ENCODE assay signal across 15 mouse cellular contexts in the genomic region with DNA sequence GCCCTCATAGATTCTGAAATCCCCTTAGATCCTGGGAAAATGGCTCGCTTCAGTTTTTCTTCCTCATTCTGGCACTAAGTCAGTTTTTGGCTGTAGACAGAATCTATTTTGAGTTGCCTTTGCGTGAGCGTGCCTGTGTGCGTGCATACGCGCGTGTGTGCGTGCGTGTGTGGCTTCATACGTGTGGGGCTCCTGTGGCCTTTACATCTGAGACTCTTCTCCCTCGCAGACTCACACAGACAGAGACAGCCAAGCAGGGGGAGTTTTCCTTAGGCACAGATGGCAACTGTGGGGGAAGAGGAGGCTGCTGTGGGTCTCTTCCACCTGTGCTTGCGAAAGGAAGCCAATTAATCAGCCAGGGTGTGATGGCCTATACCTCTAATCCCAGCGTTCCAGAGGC. TPM values are rescaled to one million over a fixed set of nuclear protein-coding genes. Genes with fewer than 3 reads are reported as not detected.
DNase-seq lines count a peak whose midpoint lies in the region; ATAC-seq and TF ChIP-seq lines count a peak whose summit lies in the region.
"Had no signal": no experiment of that assay in that cellular context is flagged by ENCODE, and none has a peak within 500 bp of the region (broad histone marks: within the 10 kb centered on the region; RNA-seq: fewer than 3 reads in every experiment).

No protein-coding gene starts in this region.

- H3K27me3 ChIP-seq in cerebellum, adult 2 months (ENCODE audit: control insufficient read depth, insufficient read depth, low read length) = no peaks in the 10 kb centered on the region
- no peaks in the 10 kb centered on the region for H3K27me3 ChIP-seq in hindbrain, embryonic 12.5 days
- no peaks in the 10 kb centered on the region for H3K27me3 ChIP-seq in intestine, embryonic 15.5 days (replicated peaks)
- H3K27me3 ChIP-seq in kidney, embryonic 16.5 days (ENCODE audit: insufficient read depth, low read length) = no peaks in the 10 kb centered on the region; the same call in 1 of the 2 replicates

- no peaks in the 10 kb centered on the region for H3K36me3 ChIP-seq in hindbrain, embryonic 12.5 days
- no peaks in the 10 kb centered on the region for H3K36me3 ChIP-seq in intestine, embryonic 15.5 days
- H3K36me3 ChIP-seq in kidney, embryonic 16.5 days (ENCODE audit: insufficient read depth, low read length) = no peaks in the 10 kb centered on the region

- H3K4me1 ChIP-seq in cerebellum, adult 2 months (ENCODE audit: control insufficient read depth, insufficient read depth, low read length) = no peaks in the 10 kb centered on the region
- no peaks in the 10 kb centered on the region; the same call in 1 of the 2 replicates for H3K4me1 ChIP-seq in hindbrain, embryonic 12.5 days
- 0 out of 2 replicates have a peak, but pooled peaks cover 2% of the 10 kb centered on the region for H3K4me1 ChIP-seq in intestine, embryonic 15.5 days (replicated peaks)
- H3K4me1 ChIP-seq in kidney, embryonic 16.5 days (ENCODE audit: insufficient read depth, low read length) = no peaks in the 10 kb centered on the region
- H3K4me1 ChIP-seq: megakaryocyte, embryonic 14.5 days had no signal

- no peak for TF ChIP-seq CTCF in cerebellum, adult 2 months (IDR thresholded peaks at IDR 0.05; ENCODE audit: borderline replicate concordance, insufficient read depth, low read depth, low read length)

- H3K27ac ChIP-seq in cerebellum, adult 2 months (ENCODE audit: insufficient read depth, low read length) = no peak overlapping the region
- peak overlapping the region; percentile 60; the same call in 1 of the 2 replicates for H3K27ac ChIP-seq in hindbrain, embryonic 12.5 days
- no peak overlapping the region for H3K27ac ChIP-seq in intestine, embryonic 15.5 days
- no peak overlapping the region for H3K27ac ChIP-seq in kidney, embryonic 16.5 days (ENCODE audit: low read length)
- H3K27ac ChIP-seq: liver, embryonic 14.5 days had no signal

- peak overlapping the region; percentile 38 for H3K4me3 ChIP-seq in cerebellum, adult 2 months (replicated peaks; ENCODE audit: insufficient read depth, low read depth, low read length)
- no peak overlapping the region for H3K4me3 ChIP-seq in hindbrain, embryonic 12.5 days
- H3K4me3 ChIP-seq in intestine, embryonic 15.5 days (replicated peaks) = no peak overlapping the region
- no peak overlapping the region for H3K4me3 ChIP-seq in kidney, embryonic 16.5 days (ENCODE audit: low read length)
- H3K4me3 ChIP-seq: megakaryocyte, embryonic 14.5 days had no signal

- ATAC-seq in hindbrain, embryonic 12.5 days (ENCODE audit: low FRiP score) = no peak
- ATAC-seq in intestine, embryonic 15.5 days = no peak
- ATAC-seq in kidney, embryonic 16.5 days (ENCODE audit: low FRiP score, low TSS enrichment) = no peak

- intact Hi-C loops in left cerebral cortex, postnatal 14 days (cut with DNase I) = loop anchor here (5.0 kb wide), 1 partner anchor 35 kb away; no protein-coding TSS in a partner anchor

- TF ChIP-seq POLR2A in cerebellum, adult 2 months (IDR thresholded peaks at IDR 0.05; ENCODE audit: borderline replicate concordance, insufficient read depth, low read length) = no peak

- no peak overlapping the region for H3K4me2 ChIP-seq in hindbrain, embryonic 12.5 days (replicated peaks)
- no peak overlapping the region for H3K4me2 ChIP-seq in intestine, embryonic 15.5 days (replicated peaks)
- no peak overlapping the region for H3K4me2 ChIP-seq in kidney, embryonic 16.5 days (replicated peaks; ENCODE audit: low read depth, low read length)

- DNase-seq in brain, adult 2 months (ENCODE audit: low read depth, low spot score) = peak; percentile 86
- DNase-seq in cerebellum, adult 2 months = peak; percentile 35 to 41
- DNase-seq in left cerebral cortex, postnatal 14 days (ENCODE audit: low spot score in 2 of 2) = peak; percentile 57 to 86
- DNase-seq in kidney, adult 9 months = no peak
- DNase-seq in urinary bladder, adult 2 months (ENCODE audit: low spot score) = no peak
- DNase-seq: heart, postnatal 4 days; spleen, adult 18-20 months; thymus, postnatal 4 days had no signal

- WGBS in cerebellum, adult 2 months = 7% methylated on average over 13 of the region's 13 CpGs
- WGBS in hindbrain, embryonic 12.5 days = 68% methylated on average over 13 of the region's 13 CpGs
- WGBS in intestine, embryonic 15.5 days = 55% methylated on average over 13 of the region's 13 CpGs
- WGBS in kidney, embryonic 16.5 days = 65% methylated on average over 13 of the region's 13 CpGs

- no peaks in the 10 kb centered on the region for H3K9me3 ChIP-seq in hindbrain, embryonic 12.5 days (replicated peaks)
- H3K9me3 ChIP-seq in intestine, embryonic 15.5 days = no peaks in the 10 kb centered on the region
- H3K9me3 ChIP-seq in kidney, embryonic 16.5 days (ENCODE audit: low read length) = no peaks in the 10 kb centered on the region
- H3K9me3 ChIP-seq: megakaryocyte, embryonic 14.5 days had no signal

- H3K9ac ChIP-seq in hindbrain, embryonic 12.5 days = no peak overlapping the region
- H3K9ac ChIP-seq in intestine, embryonic 15.5 days = no peak overlapping the region
- no peak overlapping the region for H3K9ac ChIP-seq in kidney, embryonic 16.5 days (replicated peaks; ENCODE audit: low read length)
- H3K9ac ChIP-seq: liver, embryonic 14.5 days had no signal

RNA-seq across cellular contexts. Expression of a gene that starts 20.9 kb away (rescaled TPM):
- not detected in 2 replicates for polyA plus RNA-seq in cerebellum, adult 2 months (2012; rRNA removed)
- not detected in 2 replicates for polyA plus RNA-seq in hindbrain, embryonic 12.5 days (2016; fragmentation: Nextera tagmentation; extraction: Ambion mirVana)
- 1 to 10 TPM; 1.9 to 2.2 TPM for total RNA-seq in left cerebral cortex, postnatal 14 days (2021)
- not detected in 2 replicates for polyA plus RNA-seq in intestine, embryonic 15.5 days (2015; fragmentation: Nextera tagmentation; extraction: Ambion mirVana)
- polyA plus RNA-seq in urinary bladder, adult 2 months (2012; rRNA removed) = not detected in 2 replicates
- 3.2 and 5.6 TPM in 2 replicates for polyA plus RNA-seq in kidney, embryonic 16.5 days (2015; fragmentation: Nextera tagmentation; extraction: Ambion mirVana)
- total RNA-seq: gastrocnemius, adult 18-20 months; heart, postnatal 4 days had no signal
- polyA plus RNA-seq: liver, embryonic 14.5 days; neural tube, embryonic 14.5 days had no signal

RNA-seq across cellular contexts. Expression of a gene that starts 32.6 kb away (rescaled TPM):
- polyA plus RNA-seq in cerebellum, adult 2 months (2012; rRNA removed) = 42.6 and 45.6 TPM in 2 replicates
- polyA plus RNA-seq in hindbrain, embryonic 12.5 days (2016; fragmentation: Nextera tagmentation; extraction: Ambion mirVana) = 99.4 and 108 TPM in 2 replicates
- total RNA-seq in left cerebral cortex, postnatal 14 days (2021) = 10 to 100 TPM; 44.7 to 47.3 TPM
- polyA plus RNA-seq in intestine, embryonic 15.5 days (2015; fragmentation: Nextera tagmentation; extraction: Ambion mirVana) = 69.0 and 75.7 TPM in 2 replicates
- 38.6 and 40.0 TPM in 2 replicates for polyA plus RNA-seq in urinary bladder, adult 2 months (2012; rRNA removed)
- 86.7 and 89.2 TPM in 2 replicates for polyA plus RNA-seq in kidney, embryonic 16.5 days (2015; fragmentation: Nextera tagmentation; extraction: Ambion mirVana)

RNA-seq across cellular contexts. Expression of a gene that starts 52.9 kb away (rescaled TPM):
- 37.9 and 38.8 TPM in 2 replicates for polyA plus RNA-seq in cerebellum, adult 2 months (2012; rRNA removed)
- polyA plus RNA-seq in hindbrain, embryonic 12.5 days (2016; fragmentation: Nextera tagmentation; extraction: Ambion mirVana) = 8.5 and 10.1 TPM in 2 replicates
- 100 to 1,000 TPM; 150 to 166 TPM for total RNA-seq in left cerebral cortex, postnatal 14 days (2021)
- 5.6 and 6.7 TPM in 2 replicates for polyA plus RNA-seq in intestine, embryonic 15.5 days (2015; fragmentation: Nextera tagmentation; extraction: Ambion mirVana)
- polyA plus RNA-seq in urinary bladder, adult 2 months (2012; rRNA removed) = 13.7 and 15.8 TPM in 2 replicates
- polyA plus RNA-seq in kidney, embryonic 16.5 days (2015; fragmentation: Nextera tagmentation; extraction: Ambion mirVana) = 5.6 and 6.5 TPM in 2 replicates

Comparison
In these comparisons a context has a peak if more than half of its experiments do, and no peak if none do; other contexts are left out.
1. DNase-seq: peak in brain, adult 2 months (single experiment), cerebellum, adult 2 months (2 of 2) and left cerebral cortex, postnatal 14 days (2 of 2); none in kidney, adult 9 months (single experiment) and urinary bladder, adult 2 months (single experiment).